Mouse (Mus musculus) bone marrow macrophage, adult 2 months (primary cell): ENCODE measurements around the gene Efcc1. TPM values are rescaled to one million over a fixed set of nuclear protein-coding genes. Genes with fewer than 3 reads are reported as not detected.

Source experiments
- H3K27ac ChIP-seq: 2 replicates; pipeline ENCODE4 v1.5.1; 2012; ENCODE audit warnings: low read depth, low read length; ENCODE audit not compliant: insufficient read depth
- H3K4me1 ChIP-seq: 2 replicates; pipeline ENCODE4 v1.6.1; 2012; ENCODE audit warnings: low read length; ENCODE audit not compliant: control insufficient read depth, insufficient read depth
- H3K4me3 ChIP-seq: 2 replicates; pipeline ENCODE4 v1.5.1; 2012; ENCODE audit warnings: mild to moderate bottlenecking, low read length, moderate library complexity; ENCODE audit not compliant: insufficient read depth
- CTCF ChIP-seq: IDR thresholded peaks from 2 replicates; pipeline ENCODE4 v1.5.1; 2012; ENCODE audit warnings: low read depth, mild to moderate bottlenecking, low read length, moderate library complexity
- POLR2A ChIP-seq: IDR thresholded peaks from 2 replicates; pipeline ENCODE4 v1.6.1; 2012; ENCODE audit warnings: mild to moderate bottlenecking, low read depth, low read length, borderline replicate concordance
- polyA plus RNA-seq: library from polyadenylated mRNA; stranded (reverse); fragments of >200 nt; gene quantifications from 2 replicates; pipeline ENCODE4 v1.2.4, GENCODE M21; 2012; ENCODE audit not compliant: missing spikeins, insufficient read depth, insufficient read length

The Efcc1 gene
- not detected in 2 replicates for polyA plus RNA-seq

DNA sequence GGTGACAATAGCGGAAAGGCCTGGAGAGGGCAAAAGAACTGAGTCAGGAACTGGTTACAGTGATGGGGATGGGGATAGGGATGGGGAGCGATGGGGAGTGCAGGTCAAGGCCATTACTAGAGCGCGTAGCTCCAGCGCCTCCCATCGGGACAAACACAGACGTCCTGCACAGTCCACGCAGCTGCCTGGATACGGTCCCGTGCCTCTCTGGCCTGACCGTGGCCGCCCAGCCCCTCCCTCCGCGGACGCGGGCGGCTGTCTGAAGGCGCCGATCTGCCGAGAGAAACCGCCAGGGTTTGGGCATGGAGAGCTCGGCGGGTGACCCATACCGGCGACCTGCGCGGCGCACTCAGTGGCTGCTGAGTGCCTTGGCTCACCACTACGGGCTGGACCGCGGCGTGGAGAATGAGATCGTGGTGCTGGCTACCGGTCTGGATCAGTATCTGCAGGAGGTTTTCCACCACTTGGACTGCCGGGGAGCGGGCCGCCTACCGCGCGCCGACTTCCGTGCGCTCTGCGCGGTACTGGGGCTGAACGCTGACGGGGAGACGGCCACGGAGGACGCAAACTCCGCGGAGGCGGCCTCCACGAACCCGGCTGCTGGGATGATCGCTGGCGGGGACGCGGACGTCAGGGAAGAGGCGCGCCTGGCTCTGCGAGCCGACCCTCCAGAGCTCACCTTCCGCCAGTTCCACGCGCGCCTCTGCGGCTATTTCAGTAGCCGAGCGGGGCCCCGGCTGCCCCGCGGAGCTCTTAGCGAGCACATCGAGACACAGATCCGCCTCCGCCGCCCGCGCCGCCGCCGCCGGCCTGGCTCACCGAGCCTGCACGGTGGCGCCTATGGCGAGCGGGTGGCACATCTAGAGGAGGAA lies at the start of gene Efcc1:
Efcc1 (plus strand) TSS at position 279 of the 872 bp plus-strand sequence.
- 0 out of 2 replicates have a peak within 1 kb of the TSS, but pooled peaks have one; percentile 5 for H3K4me3 ChIP-seq
- no peaks in the 10 kb centered on the region for H3K4me1 ChIP-seq
- no peak within 1 kb of the TSS for H3K27ac ChIP-seq
- TF ChIP-seq CTCF: no peak
- no peak for TF ChIP-seq POLR2A

DNA sequence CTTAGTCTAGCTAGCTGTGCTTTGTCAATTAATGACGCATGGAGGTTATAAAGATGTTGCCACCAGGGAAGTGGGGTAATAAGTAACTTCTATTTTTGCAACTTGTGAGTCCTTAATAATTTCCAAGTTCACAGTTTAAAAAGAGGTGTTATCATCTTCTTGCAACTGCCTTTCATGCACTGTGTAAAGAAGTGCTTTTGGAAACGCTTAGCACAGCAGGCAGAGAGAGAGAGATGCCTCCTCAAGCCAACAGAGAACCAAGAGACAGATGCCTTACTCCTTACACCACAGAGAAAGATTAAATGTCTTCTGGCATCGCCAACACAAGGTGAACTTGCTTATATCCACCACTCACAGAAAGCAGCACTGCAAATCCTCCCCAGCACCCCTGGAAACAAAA lies 34.7 kb upstream of the Efcc1 start:
- no peak for TF ChIP-seq CTCF
- Histone ChIP-seq H3K4me3 (no peak overlapping the region), H3K4me1 (no peaks in the 10 kb centered on the region), H3K27ac (no peak overlapping the region)

DNA sequence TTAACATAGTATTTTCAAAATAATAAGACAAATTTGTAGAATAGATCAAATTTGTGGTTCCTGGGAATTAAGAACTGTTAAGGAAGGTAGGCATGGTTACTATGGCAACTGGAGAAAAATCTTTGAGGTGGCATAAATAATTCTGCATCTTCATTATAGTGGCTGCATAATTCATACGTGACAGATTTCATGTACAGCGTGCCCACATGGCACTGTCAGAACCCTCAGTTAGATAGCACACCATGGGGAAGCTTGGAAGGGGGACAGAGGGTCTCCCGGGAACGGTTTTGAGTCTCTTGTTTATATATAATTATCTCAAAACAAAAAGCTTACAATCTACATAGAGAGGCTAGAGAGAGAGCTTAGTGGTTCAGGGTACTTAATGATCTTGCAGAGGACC lies 34.1 kb upstream of the Efcc1 start:
- Histone ChIP-seq H3K4me1 (no peaks in the 10 kb centered on the region), H3K27ac (no peak overlapping the region), H3K4me3 (no peak overlapping the region)
- no peak for TF ChIP-seq POLR2A
- no peak for TF ChIP-seq CTCF

DNA sequence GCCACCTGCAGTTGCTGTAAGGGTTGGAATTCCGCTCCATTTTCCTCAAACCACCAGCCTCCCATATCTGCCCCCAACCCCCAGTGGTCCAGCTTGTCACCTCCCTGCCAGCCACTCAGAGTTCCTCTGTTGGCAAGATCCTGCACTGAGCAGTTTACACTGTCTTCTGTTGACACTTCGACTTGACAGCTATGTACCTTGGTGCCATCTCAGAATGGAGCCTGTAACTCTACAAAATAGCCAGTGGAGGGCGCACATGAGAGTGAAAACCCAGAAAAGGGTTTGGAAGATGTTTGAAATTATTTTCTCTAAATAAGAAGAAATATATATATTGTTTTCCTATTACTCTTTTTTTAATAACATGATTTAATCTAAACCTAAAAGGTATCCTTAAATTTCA lies 24.4 kb upstream of the Efcc1 start:
- Histone ChIP-seq H3K4me3 (no peak overlapping the region), H3K4me1 (no peaks in the 10 kb centered on the region), H3K27ac (no peak overlapping the region)
- TF ChIP-seq POLR2A (no peak), CTCF (no peak)

DNA sequence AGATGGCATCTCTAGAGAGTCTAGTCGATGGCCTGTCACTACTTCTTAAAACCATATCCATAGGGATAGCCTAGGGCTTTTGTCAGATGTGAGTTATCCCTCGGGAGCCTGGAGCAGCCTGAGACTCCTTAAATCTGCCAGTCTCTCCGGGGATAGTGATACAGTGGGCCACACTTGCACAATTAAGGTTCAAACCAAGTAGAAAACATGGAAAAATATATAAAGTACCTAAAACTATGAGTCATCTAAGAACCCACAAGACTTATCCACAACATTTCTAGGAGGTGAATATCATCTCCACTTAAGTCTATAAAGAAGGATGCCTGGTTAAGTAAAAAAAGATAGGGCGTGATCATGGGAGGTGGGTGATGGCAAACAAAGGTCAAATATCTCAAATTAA lies 18.4 kb upstream of the Efcc1 start:
- TF ChIP-seq POLR2A: no peak
- TF ChIP-seq CTCF: no peak
- H3K4me3 ChIP-seq: no peak overlapping the region
- H3K27ac ChIP-seq: no peak overlapping the region
- H3K4me1 ChIP-seq: no peaks in the 10 kb centered on the region

DNA sequence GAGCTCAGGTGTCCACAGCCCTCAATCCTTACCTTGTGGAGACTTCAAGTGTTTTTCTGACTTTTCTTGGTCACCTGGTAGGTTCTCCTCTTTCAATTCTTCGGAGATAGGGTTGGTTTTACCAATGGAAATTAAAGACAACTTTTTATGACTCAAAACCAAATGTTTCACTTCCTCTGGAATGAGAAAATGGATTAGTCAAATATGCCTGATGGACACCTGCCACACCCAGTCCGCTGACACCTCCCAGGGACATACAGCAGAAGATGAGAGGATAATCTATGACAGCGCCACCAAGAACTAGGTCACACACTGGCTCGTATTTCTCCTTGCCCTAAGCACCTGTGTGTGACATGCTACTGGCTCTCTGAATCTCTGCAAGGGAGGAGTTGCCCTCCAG lies 16.6 kb upstream of the Efcc1 start:
- no peak overlapping the region for H3K4me3 ChIP-seq
- TF ChIP-seq CTCF (no peak), POLR2A (no peak)
- no peaks in the 10 kb centered on the region for H3K4me1 ChIP-seq
- H3K27ac ChIP-seq: no peak overlapping the region

DNA sequence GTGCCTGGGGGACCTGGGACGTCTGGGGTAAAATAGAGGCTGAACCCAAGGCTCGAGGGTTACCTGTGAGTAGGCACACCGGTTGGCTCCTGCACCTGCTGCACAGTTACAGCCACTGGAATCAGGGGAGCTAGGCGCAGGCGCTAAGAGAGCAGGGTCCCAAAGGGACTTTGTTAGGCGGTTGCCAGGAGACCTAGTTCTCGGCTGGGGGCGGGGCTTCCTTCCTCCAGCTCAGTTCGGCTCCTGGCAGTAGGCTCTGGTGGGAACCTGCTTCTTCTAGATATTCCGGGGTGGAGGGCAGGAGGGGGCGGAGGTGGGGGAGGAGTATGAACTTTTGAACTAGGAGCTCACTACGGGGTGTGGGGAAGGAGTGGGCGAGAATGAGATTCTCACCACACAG lies 8.0 kb upstream of the Efcc1 start:
- Histone ChIP-seq H3K4me1 (no peaks in the 10 kb centered on the region), H3K27ac (no peak overlapping the region), H3K4me3 (no peak overlapping the region)
- TF ChIP-seq POLR2A (no peak), CTCF (no peak)

DNA sequence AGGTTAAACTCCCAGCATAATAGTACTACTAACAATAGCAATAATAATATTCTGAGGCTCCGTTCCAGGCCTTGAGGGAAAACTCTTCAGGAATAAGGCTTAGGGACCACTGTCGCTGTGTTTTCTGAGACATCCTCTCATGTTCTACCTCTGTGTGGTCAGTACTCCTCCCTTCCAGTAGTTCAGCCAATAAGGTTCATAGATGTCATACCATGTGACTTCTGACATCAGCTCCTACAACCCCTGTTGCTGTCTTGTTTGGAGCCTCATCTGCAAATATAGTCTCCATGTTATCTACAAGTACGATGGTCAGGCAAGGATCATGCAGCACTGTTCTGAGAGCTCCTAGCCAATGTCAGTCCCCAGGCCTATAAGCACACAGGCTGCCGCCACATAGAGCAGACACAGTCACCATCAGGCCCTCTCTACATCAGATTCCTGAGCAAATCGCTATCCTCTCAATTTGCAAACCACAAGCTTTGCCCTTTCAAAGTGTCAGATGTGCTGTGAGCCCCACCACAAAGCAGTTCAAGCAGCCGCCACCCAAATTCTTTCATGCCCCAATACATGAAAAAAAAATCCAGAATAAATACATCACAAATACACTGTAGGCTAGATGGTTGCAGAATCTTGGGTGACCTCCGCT lies 5.3 kb upstream of the Efcc1 start:
- Histone ChIP-seq H3K4me1 (no peaks in the 10 kb centered on the region), H3K27ac (no peak overlapping the region), H3K4me3 (no peak overlapping the region)
- TF ChIP-seq POLR2A (no peak), CTCF (no peak)

DNA sequence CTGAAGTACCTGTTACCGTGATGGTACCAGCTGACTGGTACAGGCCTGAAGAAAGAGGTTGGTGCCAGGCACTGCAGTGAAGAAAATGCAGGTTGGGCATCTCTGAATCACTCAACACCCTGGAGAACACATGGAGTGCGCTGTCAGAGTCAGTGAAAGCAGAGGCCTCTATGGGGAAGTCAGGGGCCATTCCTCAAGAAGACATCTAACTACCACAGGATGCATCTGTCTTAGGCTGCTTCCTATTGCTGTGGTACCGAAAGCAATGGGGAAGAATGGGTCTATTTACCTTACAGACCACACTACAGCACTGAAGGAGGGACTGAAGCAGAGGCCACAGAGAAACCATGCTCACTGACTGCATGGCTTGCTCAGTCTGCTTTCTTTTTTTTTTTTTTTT lies 2.6 kb upstream of the Efcc1 start:
- Histone ChIP-seq H3K4me1 (no peaks in the 10 kb centered on the region), H3K27ac (no peak overlapping the region), H3K4me3 (no peak overlapping the region)
- TF ChIP-seq CTCF: no peak
- no peak for TF ChIP-seq POLR2A

DNA sequence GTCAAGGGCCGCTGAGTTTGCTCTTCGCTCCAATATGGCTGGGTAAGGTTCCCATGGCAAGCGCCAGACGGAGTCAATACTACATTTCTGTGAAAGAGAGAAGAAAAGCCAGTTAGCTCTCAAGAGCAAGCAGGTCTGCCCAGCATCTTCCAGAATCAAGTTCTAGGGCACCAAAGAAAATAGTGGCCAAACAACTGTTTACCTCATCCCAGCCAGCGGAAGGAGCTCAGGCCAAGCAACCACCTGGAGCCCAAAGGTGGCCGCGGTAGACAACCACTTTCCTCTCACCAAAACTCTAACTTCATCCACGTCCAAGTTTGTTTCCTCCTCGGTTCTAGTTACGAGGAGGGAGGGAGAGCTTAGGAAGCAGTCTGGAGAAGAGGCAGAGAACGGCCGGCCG lies 528 bp upstream of the Efcc1 start:
- Histone ChIP-seq H3K4me1 (no peaks in the 10 kb centered on the region), H3K27ac (no peak overlapping the region), H3K4me3 (no peak overlapping the region)
- TF ChIP-seq CTCF (no peak), POLR2A (no peak)

DNA sequence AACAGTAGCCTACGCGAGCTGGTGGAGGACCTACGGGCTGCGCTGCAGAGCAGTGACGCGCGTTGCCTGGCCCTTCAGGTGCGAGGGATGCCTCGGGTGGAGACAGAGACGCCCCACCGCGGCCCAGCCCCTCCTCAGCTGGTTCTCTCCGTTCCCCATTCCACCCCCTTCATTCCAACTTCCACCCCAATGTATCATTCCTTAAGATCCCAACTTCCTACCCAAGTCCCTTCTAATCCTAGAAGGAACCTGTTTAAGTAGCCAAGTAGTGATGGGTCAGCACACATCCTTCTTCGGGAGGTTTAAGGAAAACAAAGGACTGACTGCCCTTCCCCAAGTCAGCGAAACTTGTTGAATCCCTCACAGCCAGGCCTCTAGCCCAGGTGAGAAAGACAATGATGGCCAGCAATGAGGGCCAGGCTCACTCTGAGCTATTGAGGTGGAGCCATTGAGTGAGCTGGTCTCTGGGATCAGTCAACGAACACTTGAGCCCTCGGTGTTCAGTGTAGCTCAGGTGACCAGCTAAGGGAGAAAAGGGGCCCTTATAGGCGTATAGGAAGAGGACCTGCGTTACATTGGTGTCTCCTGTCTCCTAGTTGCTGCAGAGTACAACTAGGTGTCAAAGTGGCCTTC lies 910 bp downstream of the Efcc1 start:
- TF ChIP-seq CTCF (no peak), POLR2A (no peak)
- Histone ChIP-seq H3K27ac (no peak overlapping the region), H3K4me3 (no peak overlapping the region), H3K4me1 (no peaks in the 10 kb centered on the region)
